Mouse (Mus musculus): ENCODE results near the gene Lrmda. TPM values are rescaled to one million over a fixed set of nuclear protein-coding genes. Genes with fewer than 3 reads are reported as not detected.

Gene Lrmda
- polyA plus RNA-seq, 1 experiment: 0.51 TPM

DNA sequence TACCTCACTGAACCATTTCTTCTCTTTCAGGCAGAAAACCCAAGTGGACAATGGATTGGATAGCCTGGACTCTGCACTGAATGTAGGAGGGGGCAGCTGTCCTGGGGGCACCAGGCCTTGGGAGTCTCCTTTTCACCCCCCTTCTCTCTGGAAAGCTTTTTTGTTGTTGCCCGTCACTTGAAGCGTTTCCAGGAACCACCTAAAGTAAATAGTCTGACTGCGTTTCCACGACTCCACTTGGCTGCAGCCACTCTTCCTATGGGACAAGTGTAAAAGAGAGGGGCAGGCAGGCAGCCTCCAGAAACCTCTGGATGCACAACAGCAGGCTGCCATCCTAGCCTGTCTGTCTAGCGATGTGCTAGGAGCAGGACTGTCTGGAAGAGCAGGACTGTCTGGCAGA, 2.5 kb upstream of the Lrmda start:
- 93% methylated on average over 5 of the region's 5 CpGs for WGBS
- no peak overlapping the region for H3K27ac ChIP-seq (ENCODE audit: control insufficient read depth, insufficient read depth, low read length)
- H3K36me3 ChIP-seq (ENCODE audit: control insufficient read depth, insufficient read depth, low read length): no peaks in the 10 kb centered on the region
- H3K27me3 ChIP-seq (ENCODE audit: control insufficient read depth, insufficient read depth, low read length): no peaks in the 10 kb centered on the region
- H3K4me3 ChIP-seq (ENCODE audit: control insufficient read depth, insufficient read depth, low read length): no peak overlapping the region
- peaks cover 9% of the 10 kb centered on the region for H3K4me1 ChIP-seq (replicated peaks; ENCODE audit: control insufficient read depth, insufficient read depth, low read length)
- no peak for DNase-seq
- TF ChIP-seq CTCF (IDR thresholded peaks at IDR 0.05; ENCODE audit: borderline replicate concordance, control insufficient read depth, extremely low read depth, insufficient read depth, low read length, poor library complexity) (no peak), POLR2A (IDR thresholded peaks at IDR 0.05; ENCODE audit: control insufficient read depth, extremely low read depth, insufficient read depth, low read length, poor library complexity) (no peak)

DNA sequence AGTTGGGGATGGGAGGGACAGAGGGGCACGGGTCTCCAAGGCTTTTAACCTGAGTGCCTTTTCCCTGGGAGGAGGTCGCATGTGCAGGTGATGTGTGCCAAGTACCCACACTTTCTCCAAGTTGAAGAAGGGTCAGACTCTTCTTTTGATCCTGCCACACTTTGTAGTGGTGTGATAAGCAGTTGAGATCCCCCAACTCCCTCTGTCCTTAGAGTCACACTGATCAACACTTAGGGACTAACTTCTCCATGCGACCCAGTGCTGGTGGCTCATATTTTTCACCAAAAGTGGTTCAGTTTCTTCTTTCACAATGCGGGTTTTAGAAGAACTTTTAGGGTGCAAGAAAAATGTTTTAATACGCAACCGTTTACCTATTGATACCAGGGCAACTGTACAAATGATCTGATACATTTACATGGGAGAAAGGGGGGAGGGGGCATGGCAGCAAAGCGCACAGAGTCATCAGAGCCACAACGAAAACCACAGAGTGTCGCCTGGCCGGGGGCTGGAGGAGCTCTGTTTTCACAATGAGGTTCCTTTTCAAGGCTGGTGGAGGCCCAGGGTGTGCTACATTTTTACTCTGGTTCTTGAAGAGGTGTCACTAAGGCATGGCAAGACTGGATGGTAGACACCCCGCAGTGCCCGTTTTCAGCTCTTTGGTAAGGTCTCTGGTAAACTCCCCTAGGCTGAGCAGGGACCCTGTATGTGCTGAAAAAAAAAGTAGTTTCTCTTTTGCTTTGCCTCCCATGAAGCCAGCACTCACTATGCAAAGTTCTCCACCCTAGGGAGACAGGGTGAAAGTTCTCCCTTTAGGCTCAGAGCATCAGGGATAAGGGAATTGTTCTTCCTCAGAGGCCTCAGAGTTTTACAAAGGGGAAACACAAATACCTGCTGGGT, 685 bp downstream of the Lrmda start:
- Histone ChIP-seq H3K4me1 (replicated peaks; ENCODE audit: control insufficient read depth, insufficient read depth, low read length) (peaks cover 9% of the 10 kb centered on the region), H3K4me3 (ENCODE audit: control insufficient read depth, insufficient read depth, low read length) (peak overlapping the region; percentile 27), H3K27ac (ENCODE audit: control insufficient read depth, insufficient read depth, low read length) (no peak overlapping the region), H3K27me3 (ENCODE audit: control insufficient read depth, insufficient read depth, low read length) (no peaks in the 10 kb centered on the region), H3K36me3 (ENCODE audit: control insufficient read depth, insufficient read depth, low read length) (no peaks in the 10 kb centered on the region)
- no peak for DNase-seq
- TF ChIP-seq CTCF (IDR thresholded peaks at IDR 0.05; ENCODE audit: borderline replicate concordance, control insufficient read depth, extremely low read depth, insufficient read depth, low read length, poor library complexity) (no peak), POLR2A (IDR thresholded peaks at IDR 0.05; ENCODE audit: control insufficient read depth, extremely low read depth, insufficient read depth, low read length, poor library complexity) (no peak)
- 5% methylated on average over 12 of the region's 12 CpGs for WGBS

DNA sequence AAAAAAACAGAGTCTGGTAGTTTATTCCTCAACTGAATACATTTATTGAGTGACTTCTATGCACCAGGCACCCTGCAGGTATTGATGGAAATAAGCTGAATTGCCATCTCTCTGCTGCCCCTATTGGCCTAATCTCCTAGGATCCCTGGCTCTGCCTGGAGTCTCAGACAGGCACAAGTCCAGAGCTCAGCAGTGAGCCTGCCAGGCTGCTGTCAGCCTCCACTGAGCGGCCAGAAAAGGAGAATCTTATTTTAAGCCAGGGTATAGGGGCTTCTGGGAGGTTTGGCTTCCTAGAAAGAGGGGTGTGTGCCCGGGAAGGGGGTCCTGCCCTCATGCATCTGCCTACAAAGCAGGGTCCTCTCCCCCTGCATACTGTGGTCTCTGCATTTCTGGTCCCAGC, 1.4 kb downstream of the Lrmda start:
- no peak overlapping the region for H3K27ac ChIP-seq (ENCODE audit: control insufficient read depth, insufficient read depth, low read length)
- 77% methylated on average over 2 of the region's 2 CpGs for WGBS
- TF ChIP-seq POLR2A (IDR thresholded peaks at IDR 0.05; ENCODE audit: control insufficient read depth, extremely low read depth, insufficient read depth, low read length, poor library complexity) (no peak), CTCF (IDR thresholded peaks at IDR 0.05; ENCODE audit: borderline replicate concordance, control insufficient read depth, extremely low read depth, insufficient read depth, low read length, poor library complexity) (no peak)
- H3K4me1 ChIP-seq (replicated peaks; ENCODE audit: control insufficient read depth, insufficient read depth, low read length): peaks cover 9% of the 10 kb centered on the region
- no peak for DNase-seq
- no peaks in the 10 kb centered on the region for H3K27me3 ChIP-seq (ENCODE audit: control insufficient read depth, insufficient read depth, low read length)
- H3K4me3 ChIP-seq (ENCODE audit: control insufficient read depth, insufficient read depth, low read length): no peak overlapping the region
- no peaks in the 10 kb centered on the region for H3K36me3 ChIP-seq (ENCODE audit: control insufficient read depth, insufficient read depth, low read length)

DNA sequence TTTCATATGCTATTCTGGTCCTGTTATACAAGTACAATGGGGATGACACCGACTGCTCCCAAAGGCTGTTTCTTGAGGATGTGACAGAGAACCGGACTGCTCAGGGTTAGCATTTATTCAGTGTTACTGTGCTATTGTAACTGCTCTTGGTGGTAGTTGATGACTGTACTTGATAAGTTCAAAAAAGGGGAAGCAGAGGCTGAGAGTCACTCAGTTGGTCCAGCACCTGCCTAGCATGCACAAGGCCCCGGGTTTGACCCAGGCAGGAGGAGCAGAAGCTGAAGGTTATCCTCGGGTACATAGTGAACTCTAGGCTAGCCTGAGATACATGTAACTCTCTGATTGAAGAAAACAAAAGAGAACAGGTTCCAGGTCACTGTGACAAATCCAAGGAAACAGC, 4.0 kb downstream of the Lrmda start:
- Histone ChIP-seq H3K27me3 (ENCODE audit: control insufficient read depth, insufficient read depth, low read length) (no peaks in the 10 kb centered on the region), H3K36me3 (ENCODE audit: control insufficient read depth, insufficient read depth, low read length) (no peaks in the 10 kb centered on the region), H3K4me1 (replicated peaks; ENCODE audit: control insufficient read depth, insufficient read depth, low read length) (peaks cover 9% of the 10 kb centered on the region), H3K4me3 (ENCODE audit: control insufficient read depth, insufficient read depth, low read length) (no peak overlapping the region), H3K27ac (ENCODE audit: control insufficient read depth, insufficient read depth, low read length) (no peak overlapping the region)
- DNase-seq: no peak
- TF ChIP-seq POLR2A (IDR thresholded peaks at IDR 0.05; ENCODE audit: control insufficient read depth, extremely low read depth, insufficient read depth, low read length, poor library complexity) (no peak), CTCF (IDR thresholded peaks at IDR 0.05; ENCODE audit: borderline replicate concordance, control insufficient read depth, extremely low read depth, insufficient read depth, low read length, poor library complexity) (no peak)
- WGBS: 26% methylated on average over 4 of the region's 4 CpGs

DNA sequence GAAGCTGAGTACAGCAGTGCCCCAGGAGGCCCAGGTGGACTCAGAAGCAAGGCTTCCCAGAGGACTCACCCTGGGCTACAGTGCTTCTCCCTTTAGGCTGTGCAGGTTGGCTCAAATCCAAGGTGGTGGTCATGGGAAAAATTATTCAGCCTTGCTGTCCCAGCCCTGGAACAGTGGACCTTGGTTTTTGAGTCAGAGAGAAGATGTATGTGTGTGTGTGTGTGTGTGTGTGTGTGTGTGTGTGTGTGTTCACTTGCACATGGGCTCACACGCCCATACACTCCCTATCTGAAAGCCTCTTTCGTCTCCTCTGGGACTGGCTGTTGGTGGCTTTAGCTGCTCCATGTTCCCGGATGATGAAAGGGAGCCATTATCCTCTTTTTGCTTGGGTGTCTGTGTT, 16.4 kb downstream of the Lrmda start:
- TF ChIP-seq POLR2A (IDR thresholded peaks at IDR 0.05; ENCODE audit: control insufficient read depth, extremely low read depth, insufficient read depth, low read length, poor library complexity) (no peak), CTCF (IDR thresholded peaks at IDR 0.05; ENCODE audit: borderline replicate concordance, control insufficient read depth, extremely low read depth, insufficient read depth, low read length, poor library complexity) (no peak)
- 91% methylated on average over 3 of the region's 3 CpGs for WGBS
- H3K27ac ChIP-seq (ENCODE audit: control insufficient read depth, insufficient read depth, low read length): no peak overlapping the region
- H3K27me3 ChIP-seq (ENCODE audit: control insufficient read depth, insufficient read depth, low read length): no peaks in the 10 kb centered on the region
- no peaks in the 10 kb centered on the region for H3K36me3 ChIP-seq (ENCODE audit: control insufficient read depth, insufficient read depth, low read length)
- no peak for DNase-seq
- H3K4me3 ChIP-seq (ENCODE audit: control insufficient read depth, insufficient read depth, low read length): no peak overlapping the region
- no peaks in the 10 kb centered on the region for H3K4me1 ChIP-seq (replicated peaks; ENCODE audit: control insufficient read depth, insufficient read depth, low read length)

DNA sequence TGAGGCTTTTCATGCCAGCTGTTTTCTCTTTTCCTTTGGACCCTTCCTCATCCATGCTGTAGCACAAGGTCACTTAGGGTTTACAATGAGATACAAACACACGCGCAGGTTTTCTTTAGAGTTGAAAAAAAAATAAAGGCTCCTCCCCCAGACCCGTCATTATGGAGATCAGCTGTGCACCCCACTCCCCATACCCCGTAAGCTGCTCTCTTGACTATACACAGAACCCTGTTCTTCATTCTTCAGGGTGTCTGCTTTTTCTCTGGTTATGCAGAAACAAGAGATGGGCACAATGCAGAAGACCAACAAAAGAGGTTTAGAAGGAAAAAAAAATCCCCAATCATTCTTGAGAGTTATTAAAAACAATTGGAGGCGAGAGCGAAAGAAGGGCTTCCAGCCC, 16.8 kb downstream of the Lrmda start:
- no peaks in the 10 kb centered on the region for H3K27me3 ChIP-seq (ENCODE audit: control insufficient read depth, insufficient read depth, low read length)
- H3K4me1 ChIP-seq (replicated peaks; ENCODE audit: control insufficient read depth, insufficient read depth, low read length): no peaks in the 10 kb centered on the region
- DNase-seq: no peak
- H3K36me3 ChIP-seq (ENCODE audit: control insufficient read depth, insufficient read depth, low read length): no peaks in the 10 kb centered on the region
- no peak overlapping the region for H3K27ac ChIP-seq (ENCODE audit: control insufficient read depth, insufficient read depth, low read length)
- H3K4me3 ChIP-seq (ENCODE audit: control insufficient read depth, insufficient read depth, low read length): no peak overlapping the region
- 95% methylated on average over 6 of the region's 6 CpGs for WGBS
- TF ChIP-seq CTCF (IDR thresholded peaks at IDR 0.05; ENCODE audit: borderline replicate concordance, control insufficient read depth, extremely low read depth, insufficient read depth, low read length, poor library complexity) (no peak), POLR2A (IDR thresholded peaks at IDR 0.05; ENCODE audit: control insufficient read depth, extremely low read depth, insufficient read depth, low read length, poor library complexity) (no peak)
